Mouse (Mus musculus): ENCODE results near the gene Agbl4. TPM values are rescaled to one million over a fixed set of nuclear protein-coding genes. Genes with fewer than 3 reads are reported as not detected.
A peak's percentile ranks its signal among the peaks of the same experiment; 100 is the strongest.
"Not testable (repeated sequence)": the region's sequence is repeated elsewhere in the genome, so short reads cannot be mapped to it uniquely, and the experiment has no call there.

The Agbl4 gene
- polyA plus RNA-seq, 1 experiment from 2014 or later = 2.5 TPM

DNA sequence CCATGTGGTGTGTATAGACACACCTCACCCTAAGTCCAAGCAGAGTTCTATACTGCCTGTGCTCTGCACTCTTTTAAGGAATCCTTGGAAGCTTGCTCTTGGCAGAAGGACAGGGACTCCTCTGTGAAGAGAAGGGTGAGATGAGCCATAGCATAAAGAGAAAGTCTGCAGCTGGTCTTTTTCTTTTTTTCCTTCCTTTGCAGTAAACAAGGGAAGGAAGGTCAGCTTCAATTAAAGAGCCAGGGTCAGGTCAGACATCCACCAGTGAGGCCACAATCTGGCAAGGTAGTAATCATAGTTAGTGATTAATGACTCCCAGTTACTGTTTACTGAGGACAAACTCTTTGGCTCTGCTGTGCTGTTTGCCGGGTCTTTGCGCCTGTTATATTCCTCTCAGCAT lies 802.6 kb downstream of the Agbl4 start:
- Histone ChIP-seq H3K36me3 (ENCODE audit: poor library complexity, severe bottlenecking) (no peaks in the 10 kb centered on the region), H3K4me2 (no peak overlapping the region), H3K4me1 (no peaks in the 10 kb centered on the region), H3K4me3 (no peak overlapping the region), H3K9ac (no peak overlapping the region), H3K27me3 (no peaks in the 10 kb centered on the region), H3K9me3 (replicated peaks) (no peaks in the 10 kb centered on the region), H3K27ac (no peak overlapping the region)
- 82% methylated on average over 2 of the region's 2 CpGs for WGBS
- ATAC-seq = no peak

GRCm38 (mm10) chr4:111215191-111215762 lies 817.8 kb downstream of the Agbl4 start:
- H3K4me2 ChIP-seq = no peak overlapping the region
- peaks cover 4% of the 10 kb centered on the region; the same call in 1 of the 2 replicates for H3K4me1 ChIP-seq
- no peak overlapping the region for H3K9ac ChIP-seq
- WGBS = 78% methylated on average over 3 of the region's 3 CpGs
- H3K27me3 ChIP-seq = no peaks in the 10 kb centered on the region
- no peaks in the 10 kb centered on the region for H3K9me3 ChIP-seq (replicated peaks)
- no peak overlapping the region for H3K27ac ChIP-seq
- ATAC-seq = no peak
- H3K36me3 ChIP-seq (ENCODE audit: poor library complexity, severe bottlenecking) = no peaks in the 10 kb centered on the region
- H3K4me3 ChIP-seq = no peak overlapping the region

GRCm38 (mm10) chr4:111219030-111219429 lies 821.6 kb downstream of the Agbl4 start:
- not testable (repeated sequence) for ATAC-seq; H3K9ac ChIP-seq; H3K27me3 ChIP-seq; H3K9me3 ChIP-seq (replicated peaks); H3K4me2 ChIP-seq; H3K36me3 ChIP-seq (ENCODE audit: poor library complexity, severe bottlenecking); H3K27ac ChIP-seq; H3K4me1 ChIP-seq; H3K4me3 ChIP-seq
- WGBS = 85% methylated on average over 1 of the region's 1 CpGs

DNA sequence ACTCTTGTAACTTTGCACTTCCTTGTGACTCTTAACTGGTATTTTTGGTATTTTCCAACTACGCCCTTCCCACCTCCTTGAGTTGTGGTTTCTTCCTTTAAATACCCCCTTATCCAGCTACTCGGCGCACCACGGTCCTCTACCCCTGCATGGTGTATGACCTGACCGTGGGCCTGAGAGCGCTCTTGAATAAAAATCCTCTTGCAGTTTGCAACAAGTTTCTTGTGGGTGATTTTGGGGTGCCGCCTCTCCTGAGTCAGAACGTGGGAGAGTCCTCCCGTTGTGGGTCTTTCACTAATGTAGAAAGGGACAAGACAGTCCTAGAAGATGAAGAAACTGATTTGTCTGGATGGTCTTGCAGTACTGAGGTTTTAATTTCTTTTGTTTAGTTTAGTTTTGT lies 822.1 kb downstream of the Agbl4 start:
- not testable (repeated sequence) for ATAC-seq; H3K9ac ChIP-seq; H3K27me3 ChIP-seq; H3K36me3 ChIP-seq (ENCODE audit: poor library complexity, severe bottlenecking); H3K27ac ChIP-seq; H3K9me3 ChIP-seq (replicated peaks); H3K4me2 ChIP-seq; H3K4me1 ChIP-seq; H3K4me3 ChIP-seq
- 83% methylated on average over 9 of the region's 9 CpGs for WGBS

- Histone ChIP-seq H3K4me3 (no peak overlapping the region), H3K9ac (no peak overlapping the region), H3K27me3 (no peaks in the 10 kb centered on the region), H3K27ac (no peak overlapping the region), H3K9me3 (replicated peaks) (no peaks in the 10 kb centered on the region), H3K4me2 (no peak overlapping the region), H3K36me3 (ENCODE audit: poor library complexity, severe bottlenecking) (no peaks in the 10 kb centered on the region), H3K4me1 (no peaks in the 10 kb centered on the region)
- WGBS = 61% methylated on average over 1 of the region's 1 CpGs
- ATAC-seq = no peak
Observed at GRCm38 (mm10) chr4:111233849-111234248, 836.4 kb downstream of the Agbl4 start.

DNA sequence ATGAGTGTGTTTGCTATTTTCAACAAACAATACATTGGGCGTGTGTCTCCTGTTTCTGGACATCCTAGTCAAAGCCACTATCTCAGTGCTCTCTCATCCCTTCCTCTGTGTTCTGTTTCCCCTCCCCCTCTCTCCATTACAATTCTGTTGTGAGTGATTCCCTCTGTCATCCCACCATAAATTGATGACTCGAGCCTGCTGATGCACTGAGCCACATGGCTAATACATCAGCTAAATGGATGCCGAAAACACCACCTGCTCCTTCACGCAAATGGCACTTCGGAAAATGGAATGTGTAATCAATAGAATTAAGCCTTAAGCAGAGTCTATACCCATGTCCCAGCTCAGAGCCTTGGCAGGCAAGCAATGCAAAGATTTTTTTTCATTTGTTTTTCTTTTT lies 854.5 kb downstream of the Agbl4 start:
- ATAC-seq = 0 out of 2 replicates have a peak, but pooled peaks have one; percentile 66
- Histone ChIP-seq H3K4me2 (no peak overlapping the region), H3K27ac (no peak overlapping the region), H3K4me1 (0 out of 2 replicates have a peak, but pooled peaks cover 3% of the 10 kb centered on the region), H3K27me3 (no peaks in the 10 kb centered on the region), H3K36me3 (ENCODE audit: poor library complexity, severe bottlenecking) (no peaks in the 10 kb centered on the region), H3K9me3 (replicated peaks) (no peaks in the 10 kb centered on the region), H3K4me3 (no peak overlapping the region), H3K9ac (no peak overlapping the region)
- 73% methylated on average over 5 of the region's 5 CpGs for WGBS

DNA sequence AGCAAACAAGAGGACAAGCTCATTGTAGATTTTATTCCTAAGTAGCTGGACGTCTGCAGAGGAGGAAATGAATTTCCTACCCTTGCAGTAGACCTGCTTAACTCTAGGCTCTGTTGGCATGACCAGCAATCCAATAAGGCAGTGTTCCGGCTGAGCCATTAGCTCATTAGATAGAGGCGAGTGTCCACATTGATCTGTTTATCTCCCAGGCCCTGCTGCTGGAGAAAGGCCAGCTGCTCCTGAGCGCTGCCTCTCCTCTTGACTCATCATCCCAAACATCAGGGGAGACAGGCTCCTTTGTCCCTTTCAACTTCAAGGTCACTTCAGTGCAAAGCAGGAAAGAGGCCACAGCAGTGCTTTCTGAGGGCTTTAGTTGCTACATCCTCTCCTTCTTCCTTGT lies 858.0 kb downstream of the Agbl4 start:
- H3K36me3 ChIP-seq (ENCODE audit: poor library complexity, severe bottlenecking) = no peaks in the 10 kb centered on the region
- H3K4me1 ChIP-seq = 0 out of 2 replicates have a peak, but pooled peaks cover 3% of the 10 kb centered on the region
- no peak overlapping the region for H3K4me2 ChIP-seq
- H3K27me3 ChIP-seq = no peaks in the 10 kb centered on the region
- H3K9ac ChIP-seq = no peak overlapping the region
- 32% methylated on average over 4 of the region's 4 CpGs for WGBS
- ATAC-seq = 0 out of 2 replicates have a peak, but pooled peaks have one; percentile 27
- no peak overlapping the region for H3K27ac ChIP-seq
- H3K4me3 ChIP-seq = no peak overlapping the region
- H3K9me3 ChIP-seq (replicated peaks) = no peaks in the 10 kb centered on the region

DNA sequence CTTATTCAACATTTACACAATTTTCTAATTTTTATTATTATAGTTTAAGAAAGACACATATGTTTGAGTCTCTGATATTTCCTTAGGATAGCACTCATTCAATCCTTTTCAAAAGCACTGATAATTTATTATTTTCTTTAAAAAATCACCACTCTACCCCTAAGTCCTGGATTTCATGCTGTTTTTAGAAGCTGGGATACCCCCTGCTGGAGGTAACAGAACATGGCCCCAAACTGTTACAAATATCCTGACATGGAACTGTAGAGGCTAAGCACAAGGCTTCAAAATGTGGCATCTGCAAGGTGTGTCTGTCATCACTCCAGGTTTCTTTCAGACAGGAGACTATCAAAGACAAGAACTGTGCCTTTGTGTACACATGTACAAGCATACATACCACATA lies 859.5 kb downstream of the Agbl4 start:
- no peak for ATAC-seq

DNA sequence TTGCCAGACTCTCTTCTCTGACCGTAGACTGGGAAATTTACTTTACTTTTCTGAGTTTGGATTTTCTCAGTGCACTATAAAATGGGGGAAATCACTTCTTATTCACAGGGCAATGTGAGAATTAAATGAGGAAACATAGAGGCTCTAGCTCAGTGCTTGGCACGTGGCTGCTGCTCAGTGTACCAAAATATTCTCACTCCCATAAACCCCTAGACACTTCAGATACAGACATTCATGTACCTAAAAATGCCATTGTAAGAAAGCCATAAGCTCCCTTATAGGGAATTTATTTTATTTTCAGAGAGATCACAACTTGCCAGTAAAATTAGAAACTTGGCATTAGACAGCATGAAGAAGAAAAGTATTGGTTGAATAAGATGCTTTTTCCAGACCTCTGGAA lies 883.5 kb downstream of the Agbl4 start:
- Histone ChIP-seq H3K4me1 (no peaks in the 10 kb centered on the region), H3K27me3 (no peaks in the 10 kb centered on the region), H3K36me3 (ENCODE audit: poor library complexity, severe bottlenecking) (no peaks in the 10 kb centered on the region), H3K9ac (no peak overlapping the region), H3K4me3 (no peak overlapping the region), H3K27ac (no peak overlapping the region), H3K4me2 (no peak overlapping the region), H3K9me3 (replicated peaks) (no peaks in the 10 kb centered on the region)
- 88% methylated on average over 2 of the region's 2 CpGs for WGBS
- no peak for ATAC-seq

More for the DNA sequence above, 859.5 kb downstream of the Agbl4 start:
- no peak overlapping the region for H3K4me3 ChIP-seq
- H3K27ac ChIP-seq = no peak overlapping the region
- 0 out of 2 replicates have a peak, but pooled peaks cover 3% of the 10 kb centered on the region for H3K4me1 ChIP-seq
- H3K36me3 ChIP-seq (ENCODE audit: poor library complexity, severe bottlenecking) = no peaks in the 10 kb centered on the region
- no peaks in the 10 kb centered on the region for H3K27me3 ChIP-seq
- no peaks in the 10 kb centered on the region for H3K9me3 ChIP-seq (replicated peaks)
- H3K4me2 ChIP-seq = no peak overlapping the region
- no peak overlapping the region for H3K9ac ChIP-seq

- ATAC-seq = no peak
Observed at GRCm38 (mm10) chr4:111281836-111282235, 884.4 kb downstream of the Agbl4 start.

GRCm38 (mm10) chr4:111284625-111285024 lies 887.2 kb downstream of the Agbl4 start:
- H3K4me1 ChIP-seq = no peaks in the 10 kb centered on the region
- no peaks in the 10 kb centered on the region for H3K36me3 ChIP-seq (ENCODE audit: poor library complexity, severe bottlenecking)
- H3K27me3 ChIP-seq = no peaks in the 10 kb centered on the region
- no peak overlapping the region for H3K4me3 ChIP-seq
- no peak overlapping the region for H3K27ac ChIP-seq
- H3K9ac ChIP-seq = no peak overlapping the region
- WGBS = 80% methylated on average over 2 of the region's 2 CpGs
- H3K9me3 ChIP-seq (replicated peaks) = no peaks in the 10 kb centered on the region
- H3K4me2 ChIP-seq = no peak overlapping the region
- no peak for ATAC-seq

More at GRCm38 (mm10) chr4:111281836-111282235, 884.4 kb downstream of the Agbl4 start:
- Histone ChIP-seq H3K9me3 (replicated peaks) (no peaks in the 10 kb centered on the region), H3K4me3 (no peak overlapping the region), H3K36me3 (ENCODE audit: poor library complexity, severe bottlenecking) (no peaks in the 10 kb centered on the region), H3K27me3 (no peaks in the 10 kb centered on the region), H3K4me2 (no peak overlapping the region), H3K4me1 (no peaks in the 10 kb centered on the region), H3K9ac (no peak overlapping the region), H3K27ac (no peak overlapping the region)
- 93% methylated on average over 4 of the region's 4 CpGs for WGBS

DNA sequence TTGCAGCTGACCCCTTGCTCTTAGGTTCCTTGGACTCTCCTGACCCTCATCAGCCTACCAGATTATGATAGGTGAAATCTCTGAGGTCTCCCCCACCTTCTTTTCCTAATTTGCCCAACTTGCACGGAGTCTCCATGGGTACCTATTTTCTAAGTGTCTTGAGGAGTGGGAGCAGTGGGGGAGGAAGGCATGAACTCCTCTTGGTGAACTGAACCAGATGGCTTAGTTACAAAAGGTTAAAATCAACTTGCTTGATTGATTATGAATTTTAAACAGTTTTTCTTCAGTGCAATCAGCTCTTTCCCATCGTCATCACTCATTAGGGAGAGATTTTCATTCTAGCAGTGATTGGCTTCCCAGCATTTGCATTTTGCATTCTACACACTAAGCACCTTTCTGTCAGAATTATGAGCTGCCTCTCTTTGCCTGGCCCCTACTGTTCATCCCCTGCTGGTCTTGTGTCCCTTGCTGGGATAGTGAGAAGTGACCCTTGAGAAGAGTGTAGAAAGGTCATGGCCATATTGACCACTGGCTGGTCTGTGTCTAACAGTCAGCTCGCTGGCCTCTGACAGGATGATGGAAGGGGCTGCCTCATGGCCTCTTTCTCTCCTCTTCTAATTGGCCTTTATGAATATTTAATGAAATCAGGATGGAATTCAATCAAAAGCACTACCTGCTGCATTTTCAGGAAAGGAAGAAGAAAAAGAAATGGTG lies 897.2 kb downstream of the Agbl4 start:
- Histone ChIP-seq H3K4me3 (no peak overlapping the region), H3K9ac (no peak overlapping the region), H3K9me3 (replicated peaks) (no peaks in the 10 kb centered on the region), H3K36me3 (ENCODE audit: poor library complexity, severe bottlenecking) (no peaks in the 10 kb centered on the region), H3K4me2 (no peak overlapping the region), H3K4me1 (no peaks in the 10 kb centered on the region), H3K27ac (no peak overlapping the region), H3K27me3 (no peaks in the 10 kb centered on the region)
- WGBS = 57% methylated on average over 3 of the region's 3 CpGs
- ATAC-seq = peak; percentile 43; the same call in 1 of the 2 replicates
